Mouse (Mus musculus) erythroblast, embryonic 14.5 days (primary cell): ENCODE results near the gene Dstn.

Experiments
- GATA1 ChIP-seq: IDR thresholded peaks from 2 replicates; pipeline ENCODE4 v1.6.1; 2012; ENCODE audit warnings: low read length, inconsistent platforms, mixed read lengths
- TAL1 ChIP-seq: IDR thresholded peaks from 3 replicates; pipeline ENCODE4 v1.6.1; 2012; ENCODE audit warnings: low read length, inconsistent platforms, mixed read lengths

- no peak for TF ChIP-seq TAL1
- TF ChIP-seq GATA1, result no peak
Observed at GRCm38 (mm10) chr2:143944796-143945195, 29.7 kb downstream of the Dstn start.
